Mouse (Mus musculus): ENCODE measurements at regions not wholly inside any gene's neighbourhood (a gene's known extent, or its start where the extent isn't known, plus 50 kb on each side); places are given as distances from the start of the nearest gene placed in this dataset.

DNA sequence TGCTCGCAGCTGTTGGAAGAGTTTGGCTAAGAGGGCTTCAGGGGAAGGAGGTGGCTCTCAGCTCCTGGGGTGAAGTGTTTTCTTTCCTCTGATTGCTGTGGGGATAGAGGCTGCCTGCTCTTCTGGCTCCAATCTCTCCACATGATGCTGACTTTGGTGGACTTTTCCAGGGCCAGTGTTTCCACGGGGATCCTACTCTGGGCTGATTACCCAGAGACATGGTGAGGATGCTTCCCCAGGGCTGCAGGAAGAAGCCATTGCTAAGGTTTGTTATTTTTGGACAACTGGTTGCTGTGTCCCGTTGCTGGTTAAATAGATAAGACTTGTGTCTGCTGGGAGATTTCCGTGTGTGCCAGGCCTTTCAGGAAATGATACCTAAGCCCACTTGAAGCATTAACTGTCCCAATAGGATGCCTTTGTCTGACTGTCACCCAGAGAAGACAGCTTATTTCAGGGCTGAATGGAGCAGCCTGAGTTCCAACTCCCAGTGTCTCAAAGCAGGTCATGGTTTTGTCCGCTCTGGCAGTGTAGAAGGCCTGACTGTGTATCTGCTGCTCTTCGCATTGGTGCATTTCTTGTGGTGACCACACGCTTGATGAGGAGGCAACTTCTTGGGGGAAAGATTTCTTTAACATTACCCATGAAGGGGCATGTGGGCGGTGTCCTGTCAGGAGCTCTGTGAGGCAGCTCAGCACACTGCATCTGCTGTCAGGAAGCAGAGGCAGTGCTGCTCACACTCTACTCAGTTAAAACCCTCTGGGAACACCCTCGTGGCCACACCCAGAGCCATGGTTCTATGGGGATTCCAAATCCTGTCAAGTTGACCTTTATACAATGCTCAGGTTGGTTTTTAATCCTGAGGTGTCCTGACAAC is 228.3 kb upstream of the Gadl1 start:
- no peak for DNase-seq (ENCODE audit: low spot score)

DNA sequence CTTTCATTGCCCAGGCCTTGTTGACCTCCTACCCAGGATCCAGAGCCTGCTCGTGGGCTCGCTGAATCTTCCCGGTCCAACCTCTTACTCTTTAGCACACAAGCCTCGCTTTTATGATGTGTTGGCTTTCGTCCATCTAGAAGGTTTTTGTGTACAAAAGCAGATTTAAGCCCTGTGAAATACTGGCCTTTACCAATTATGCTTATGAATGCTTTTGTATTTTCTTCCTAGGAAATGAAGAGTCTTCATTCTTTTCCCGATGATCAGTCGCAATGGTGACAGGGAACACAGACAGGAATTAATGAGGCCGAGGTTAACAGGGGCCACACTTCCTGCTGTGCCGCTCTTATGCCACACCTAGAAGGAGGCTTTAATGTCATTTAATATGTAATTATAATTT is 227.4 kb upstream of the Gadl1 start:
- no peak for DNase-seq (ENCODE audit: low spot score)

DNA sequence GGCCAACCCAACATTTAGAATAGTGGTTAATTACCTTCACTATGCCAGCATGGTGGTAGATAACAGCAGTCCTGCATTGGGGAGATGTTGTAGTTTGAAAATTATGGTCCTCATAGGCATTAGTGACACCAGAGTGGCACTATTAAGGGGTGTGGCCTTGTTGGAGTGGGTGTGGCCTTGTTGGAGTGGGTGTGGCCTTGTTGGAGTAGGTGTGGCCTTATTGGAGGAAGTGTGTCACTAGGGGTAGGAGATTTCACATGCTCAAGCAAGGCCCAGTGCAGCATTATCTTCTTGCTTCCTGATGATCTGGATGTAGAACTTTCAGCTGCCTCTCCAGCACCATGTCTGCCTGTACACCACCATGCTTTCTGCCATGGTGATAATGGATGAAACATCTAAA is 225.3 kb upstream of the Gadl1 start:
- no peak for DNase-seq (ENCODE audit: low spot score)

DNA sequence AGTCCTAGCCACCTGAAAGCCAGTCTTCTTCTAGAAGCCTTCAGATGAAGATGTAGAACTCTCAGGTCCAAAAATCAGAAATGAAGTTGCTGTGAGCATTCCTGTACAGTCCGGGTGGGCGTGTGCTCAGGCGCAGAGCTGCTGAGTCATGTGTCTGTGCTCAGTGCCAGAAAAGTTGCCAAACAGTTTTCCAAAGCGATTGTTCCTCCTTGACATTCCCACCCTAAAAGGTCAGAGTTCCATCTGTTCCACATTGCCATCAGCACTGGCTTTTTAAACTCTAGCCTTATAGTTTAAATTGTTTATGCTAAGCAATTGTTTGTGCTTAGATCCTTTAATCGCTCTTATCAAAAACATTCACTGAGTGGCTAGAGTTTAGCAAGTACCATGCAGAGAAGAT is 222.7 kb upstream of the Gadl1 start:
- DNase-seq (ENCODE audit: low spot score), result no peak

DNA sequence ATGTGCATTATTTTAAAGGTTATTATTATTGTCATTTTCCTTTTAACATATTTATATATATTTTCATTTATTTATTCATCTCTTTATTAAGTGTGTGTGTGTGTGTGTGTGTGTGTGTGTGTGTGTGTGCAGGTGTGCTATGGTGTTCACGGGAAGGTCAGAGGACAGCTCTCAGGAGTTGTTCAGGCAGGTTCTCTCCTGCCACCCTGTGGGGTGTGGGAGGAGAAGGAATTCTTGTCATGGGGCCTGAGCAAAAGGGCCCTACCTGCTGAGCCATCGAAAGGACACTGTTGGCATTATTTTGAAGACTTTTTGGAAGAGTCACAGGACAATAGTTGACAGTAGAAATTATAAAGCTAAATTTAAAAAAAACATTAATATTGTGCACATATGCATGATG is 216.4 kb upstream of the Gadl1 start:
- DNase-seq (ENCODE audit: low spot score), result no peak

DNA sequence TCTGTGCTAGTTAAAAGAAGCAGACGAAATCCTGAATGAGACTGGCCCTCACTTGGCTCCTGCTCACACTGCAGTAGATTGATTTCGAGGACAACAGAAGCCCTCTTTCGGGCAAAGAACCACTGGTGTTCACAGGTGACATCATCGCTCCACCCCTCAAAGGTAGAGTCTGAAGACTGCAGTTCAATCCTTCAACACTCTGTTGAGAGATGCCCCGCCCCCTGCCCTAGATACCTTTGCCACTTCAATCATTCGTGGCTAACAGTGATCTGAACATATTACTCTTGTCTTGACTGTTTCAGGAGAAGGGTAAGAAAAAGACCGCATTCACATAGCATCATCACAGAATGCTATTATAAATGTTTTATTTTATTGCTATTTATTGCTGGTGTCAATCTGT is 205.5 kb upstream of the Gadl1 start:
- DNase-seq (ENCODE audit: low spot score), result no peak

DNA sequence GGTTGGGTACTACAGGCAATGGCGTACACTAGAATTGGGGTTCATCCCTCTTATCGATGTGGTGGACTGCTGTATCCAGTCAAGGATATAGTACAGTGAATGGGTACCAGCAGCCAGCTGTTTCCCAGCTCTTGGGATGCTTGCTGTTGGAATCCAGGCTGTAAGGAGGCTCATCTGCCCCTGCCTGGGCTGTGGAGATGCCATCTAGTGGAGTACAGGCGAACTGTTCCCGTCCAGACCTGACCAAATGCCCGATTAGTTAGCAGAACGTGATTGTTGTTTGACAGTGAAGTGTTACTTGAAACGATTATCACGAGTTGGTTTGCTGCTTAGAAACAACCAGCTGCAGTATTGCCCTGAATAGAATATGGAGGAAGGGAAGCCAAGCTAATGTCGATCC is 205.0 kb upstream of the Gadl1 start:
- DNase-seq (ENCODE audit: low spot score), result peak; percentile 27

DNA sequence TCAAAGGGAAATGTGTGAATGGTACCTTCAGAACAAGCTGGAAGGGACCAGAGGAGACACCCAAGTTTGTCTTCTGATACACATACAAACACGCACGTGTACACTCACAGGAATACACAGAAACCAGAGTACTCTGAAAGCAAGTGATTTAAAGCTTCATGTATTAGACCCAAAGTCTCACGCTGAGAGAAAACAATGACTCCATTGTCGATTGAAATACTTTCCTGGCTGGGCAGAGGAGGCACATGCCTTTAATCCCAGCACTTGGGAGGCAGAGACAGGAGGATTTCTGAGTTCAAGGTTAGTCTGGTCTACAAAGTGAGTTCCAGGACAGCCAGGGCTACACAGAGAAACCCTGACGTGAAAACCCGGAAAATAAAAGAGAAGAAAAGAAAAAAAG is 203.5 kb upstream of the Gadl1 start:
- no peak for DNase-seq (ENCODE audit: low spot score)

DNA sequence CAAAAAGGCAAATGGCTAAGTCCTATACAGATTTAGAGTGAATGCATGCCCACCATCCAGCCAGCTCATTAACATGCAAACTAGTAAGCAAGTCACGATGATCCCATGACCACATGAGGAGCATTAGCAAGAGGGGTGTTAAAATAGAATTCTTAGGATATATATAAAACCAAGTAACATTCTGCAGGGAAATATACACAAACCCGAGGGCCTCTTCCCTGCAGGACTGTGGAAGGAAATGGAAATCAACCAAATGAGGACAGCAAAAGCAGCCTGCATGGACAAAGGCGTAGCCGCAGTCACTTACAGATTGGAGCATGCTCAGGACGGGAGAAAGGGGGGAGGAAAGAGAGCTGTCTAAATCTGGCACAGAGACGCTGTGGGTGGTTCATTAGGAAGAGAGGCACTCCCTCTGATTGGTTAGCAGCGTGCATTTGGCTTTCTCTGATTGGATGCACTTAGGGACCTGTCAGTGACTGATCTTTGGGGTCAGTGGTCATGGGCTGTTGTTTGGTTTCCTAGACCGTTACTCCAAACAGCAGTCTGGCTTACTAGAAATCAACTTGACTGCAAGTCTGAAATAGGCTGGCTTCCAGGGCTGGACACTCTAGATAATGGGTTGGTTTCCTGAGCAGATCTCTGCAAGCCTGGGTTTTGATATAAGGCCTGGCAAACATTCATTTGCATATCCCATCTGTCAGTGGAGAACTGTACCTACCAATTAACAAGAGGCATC is 200.9 kb upstream of the Gadl1 start:
- peak; percentile 36 for DNase-seq (ENCODE audit: low spot score)

DNA sequence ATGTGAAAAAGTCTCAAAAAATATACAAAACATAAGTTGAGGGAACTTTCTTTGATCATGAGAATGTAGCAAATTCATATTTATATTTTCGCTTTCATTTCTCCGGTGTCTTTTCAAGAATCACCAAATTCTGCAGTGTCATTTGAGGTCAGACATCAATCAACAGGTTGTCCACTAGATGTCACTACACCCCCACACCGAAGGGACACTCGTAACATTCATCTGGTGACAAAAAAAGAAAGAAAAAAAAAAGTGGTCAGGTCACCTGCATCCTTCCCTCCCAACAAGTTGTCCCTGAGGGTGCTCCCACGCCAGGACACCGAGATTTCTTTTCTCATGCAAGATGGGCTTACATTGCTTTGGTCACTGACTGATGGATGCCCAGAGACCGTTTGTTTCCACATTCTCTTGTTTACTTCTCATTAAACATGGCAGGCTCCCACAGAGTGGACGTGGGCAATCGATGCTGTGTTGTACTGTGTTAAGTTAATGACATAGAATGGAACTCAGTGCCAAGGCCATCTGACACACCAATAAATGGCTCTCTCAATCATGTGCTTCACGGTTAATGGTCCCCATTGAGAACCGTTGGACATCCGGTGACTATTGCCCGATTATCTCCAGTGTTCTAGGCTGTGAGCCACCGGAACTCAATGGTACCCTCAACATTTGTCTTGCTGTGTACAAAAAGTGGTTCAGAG is 199.1 kb upstream of the Gadl1 start:
- peak; percentile 14 for DNase-seq (ENCODE audit: low spot score)

DNA sequence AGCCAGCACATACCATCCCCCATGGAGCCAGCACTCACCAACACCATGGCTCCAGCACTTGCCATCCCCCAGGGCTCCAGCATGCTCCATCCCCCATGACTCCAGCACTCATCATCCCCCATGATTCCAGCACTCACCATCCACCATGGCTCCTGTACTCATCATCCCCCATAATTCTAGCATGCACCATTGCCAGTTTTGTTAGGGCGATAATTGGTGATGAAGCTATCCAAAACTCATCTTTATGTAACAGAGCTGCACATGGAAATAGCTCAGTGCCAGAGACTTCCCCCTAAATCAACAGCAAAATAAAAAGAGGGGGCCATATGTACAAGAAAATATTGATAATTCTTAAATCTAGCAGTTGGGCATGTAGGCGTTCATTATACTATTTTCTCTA is 188.9 kb upstream of the Gadl1 start:
- no peak for DNase-seq (ENCODE audit: low spot score)

DNA sequence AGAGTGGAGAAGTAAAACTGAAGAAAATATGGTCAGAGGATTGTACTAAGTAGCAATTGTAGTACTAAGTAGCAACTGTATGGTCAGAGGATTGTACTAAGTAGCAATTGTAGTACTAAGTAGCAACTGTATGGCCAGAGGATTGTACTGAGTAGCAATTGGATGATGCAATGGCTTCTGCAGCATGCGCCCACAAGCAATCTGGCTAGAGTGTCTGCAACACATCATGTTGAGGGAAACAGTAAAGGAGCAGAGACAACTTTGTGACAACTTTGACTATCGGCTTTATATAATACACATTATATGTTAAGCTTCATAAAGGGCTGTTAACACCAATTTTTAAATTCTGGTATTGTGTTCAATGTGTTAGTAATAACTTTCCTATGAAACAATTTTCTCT is 188.4 kb upstream of the Gadl1 start:
- no peak for DNase-seq (ENCODE audit: low spot score)

DNA sequence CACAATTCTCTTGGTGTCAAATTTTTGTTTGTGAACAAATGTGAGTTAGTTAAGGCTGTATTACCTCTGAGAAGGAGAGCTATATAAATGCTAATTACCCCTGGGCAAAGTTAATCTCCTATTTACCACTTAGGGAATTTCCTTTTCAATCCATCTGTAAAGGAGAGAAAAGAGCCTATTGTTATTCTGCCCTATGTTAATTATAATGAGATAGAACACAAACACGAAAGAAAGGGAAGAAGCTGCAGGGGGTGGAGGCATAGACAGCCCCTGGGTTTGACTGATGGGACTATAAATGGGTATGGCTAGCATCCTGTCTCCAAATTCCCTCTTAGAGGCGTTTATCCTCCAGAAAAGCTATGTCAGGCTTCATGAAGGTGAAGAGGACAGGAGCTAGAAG is 185.2 kb upstream of the Gadl1 start:
- DNase-seq (ENCODE audit: low spot score), result no peak

DNA sequence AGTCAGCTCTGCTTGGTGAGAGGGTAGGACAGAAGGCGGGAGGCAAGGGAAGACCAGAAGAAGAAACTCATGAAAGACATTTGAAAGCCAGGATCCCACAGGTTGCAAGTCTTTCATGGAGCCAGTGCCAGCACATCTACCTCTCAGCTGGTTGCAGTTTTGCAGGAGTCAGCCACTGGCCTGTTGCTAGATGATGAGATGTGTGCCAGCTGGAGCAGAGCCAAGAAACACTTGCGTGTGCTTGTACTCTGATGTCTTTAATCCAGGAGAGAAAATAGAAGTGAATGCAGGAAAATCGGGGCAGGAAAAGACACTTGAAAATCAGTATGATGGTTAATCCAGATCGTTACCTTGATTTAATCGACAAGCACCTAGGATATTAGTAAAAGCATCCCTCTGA is 181.9 kb upstream of the Gadl1 start:
- DNase-seq (ENCODE audit: low spot score), result no peak

DNA sequence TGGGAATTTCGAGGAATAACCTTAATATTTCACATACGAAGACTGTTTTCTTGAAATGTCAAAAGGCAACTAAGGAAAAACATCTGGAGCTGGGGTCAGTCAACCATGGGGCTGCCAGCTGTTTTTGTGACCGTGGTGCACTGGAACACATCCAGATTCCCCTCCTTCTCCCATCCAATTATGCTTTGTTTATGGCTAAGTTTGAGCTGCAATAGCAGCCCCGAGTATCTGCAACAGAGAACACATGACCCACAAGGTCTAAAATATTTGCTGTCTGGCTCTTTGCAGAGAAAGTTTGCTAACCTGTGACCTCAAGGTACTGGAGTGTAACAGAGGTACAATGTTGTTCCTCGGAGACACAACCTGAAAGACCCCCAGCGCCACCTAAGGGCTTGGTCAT is 177.7 kb upstream of the Gadl1 start:
- no peak for DNase-seq (ENCODE audit: low spot score)

DNA sequence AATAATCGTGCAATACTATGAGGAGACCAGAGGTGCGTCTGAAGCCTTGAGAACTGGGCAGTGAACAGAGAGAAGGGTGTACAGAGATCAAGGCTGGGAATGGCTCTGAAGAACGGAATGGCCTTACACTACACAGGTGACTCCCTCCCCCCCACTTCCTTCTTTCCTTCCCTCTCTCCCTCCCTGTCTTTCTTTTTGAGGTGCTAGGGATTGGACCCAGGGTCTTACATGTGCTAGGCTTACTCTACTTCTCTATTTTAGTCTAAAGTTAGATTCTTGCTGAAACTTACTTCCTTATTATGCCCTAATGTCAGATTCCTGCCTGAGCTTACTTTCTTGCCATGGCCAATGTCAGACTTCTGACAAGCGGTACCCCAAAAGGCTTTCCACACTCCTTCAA is 176.2 kb upstream of the Gadl1 start:
- DNase-seq (ENCODE audit: low spot score), result no peak

DNA sequence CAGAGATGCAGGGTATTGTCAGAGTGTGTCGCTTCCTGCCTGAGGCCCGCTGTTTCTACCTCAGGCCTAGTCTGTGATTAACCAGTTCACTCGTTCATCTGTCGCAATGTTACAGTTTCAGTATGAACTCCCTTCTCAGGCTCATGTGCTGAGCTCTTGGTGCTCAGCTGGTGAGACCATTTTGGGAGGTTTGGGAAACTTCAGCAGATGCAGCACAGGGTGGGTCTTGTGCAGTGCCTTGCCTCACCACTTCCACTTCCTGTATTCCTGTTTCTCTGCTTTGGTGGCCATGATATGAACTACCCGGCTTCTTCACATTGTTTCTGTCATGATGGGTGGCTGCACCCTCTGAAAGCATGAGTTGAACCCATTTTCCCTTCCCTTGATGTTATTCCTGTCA is 169.3 kb upstream of the Gadl1 start:
- no peak for DNase-seq (ENCODE audit: low spot score)

DNA sequence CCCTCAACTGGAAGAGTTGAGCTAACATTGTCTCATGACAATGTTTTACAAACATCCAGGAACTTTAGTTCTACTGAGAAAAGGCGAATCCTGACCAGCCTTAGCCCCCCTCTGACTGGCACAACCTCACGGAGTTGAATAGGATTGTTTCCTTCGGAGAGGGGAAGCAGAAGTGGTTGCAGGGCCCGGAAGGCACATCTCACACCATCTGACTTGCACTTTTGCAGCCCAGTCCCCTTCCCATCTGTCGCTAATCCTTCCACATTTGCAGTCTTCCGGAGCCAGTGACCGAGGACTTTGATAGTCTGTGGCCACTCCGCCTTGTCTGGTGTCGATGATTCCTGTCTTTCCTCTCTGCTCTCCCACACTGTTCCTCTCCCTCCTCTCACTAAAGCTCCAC is 162.8 kb upstream of the Gadl1 start:
- DNase-seq (ENCODE audit: low spot score), result no peak

DNA sequence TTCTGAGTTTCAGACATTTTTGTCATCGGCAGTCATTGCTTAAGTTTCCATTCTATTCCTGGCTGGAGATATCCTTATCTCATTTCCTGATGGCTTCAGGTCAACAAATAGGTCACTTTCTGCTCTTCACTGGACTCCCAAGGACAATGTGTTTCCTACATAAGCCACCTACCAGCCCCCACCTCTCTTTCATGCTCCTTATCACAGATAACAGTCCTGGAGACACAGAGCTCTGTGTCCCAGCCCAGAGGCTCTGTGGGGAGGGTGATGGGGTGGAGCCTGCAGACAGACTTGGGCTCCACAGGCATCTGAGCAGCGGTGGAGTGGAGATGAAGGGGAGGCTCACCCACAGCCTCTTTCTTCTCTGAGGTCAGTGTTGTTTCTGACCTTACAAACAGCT is 148.8 kb upstream of the Gadl1 start:
- DNase-seq (ENCODE audit: low spot score), result peak; percentile 79

DNA sequence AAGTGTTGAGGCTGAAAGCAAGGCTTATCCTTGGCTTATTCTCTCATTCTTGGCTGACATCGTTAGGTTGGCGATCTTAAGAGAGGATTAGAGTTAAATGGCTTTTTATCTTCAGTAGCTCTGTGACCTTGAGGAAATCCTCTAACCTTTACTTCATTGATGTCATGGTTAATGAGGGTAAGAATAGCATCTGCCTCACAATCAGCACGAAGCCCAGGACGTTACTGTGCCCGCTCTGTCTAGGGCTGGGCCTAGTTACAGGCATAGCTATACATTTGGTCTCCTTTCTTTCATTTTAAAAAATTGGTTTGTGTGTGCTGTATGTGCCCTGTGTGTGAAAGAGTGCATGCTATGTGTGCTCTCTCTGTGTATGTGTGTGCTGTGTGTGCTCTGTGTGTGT is 145.1 kb upstream of the Gadl1 start:
- DNase-seq (ENCODE audit: low spot score), result no peak

DNA sequence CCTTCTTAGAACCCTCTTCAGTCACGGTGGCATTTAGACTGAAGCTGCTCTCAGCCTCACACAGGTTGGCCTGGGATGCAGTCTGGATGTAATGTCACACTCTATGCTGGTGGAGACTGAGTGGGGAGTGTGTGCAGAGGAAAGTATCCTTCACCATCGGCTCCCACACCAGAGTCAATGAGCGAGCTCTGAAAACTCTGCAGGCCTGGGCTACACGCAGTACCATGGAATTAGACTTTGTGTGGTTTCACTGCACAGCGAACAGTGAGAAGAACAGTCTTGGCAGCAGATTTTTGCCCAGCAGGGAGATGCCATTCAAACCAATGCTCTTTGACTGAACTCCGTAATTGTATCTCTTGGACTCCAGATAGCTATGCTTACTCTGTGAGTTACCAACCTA is 142.8 kb upstream of the Gadl1 start:
- DNase-seq (ENCODE audit: low spot score), result no peak

DNA sequence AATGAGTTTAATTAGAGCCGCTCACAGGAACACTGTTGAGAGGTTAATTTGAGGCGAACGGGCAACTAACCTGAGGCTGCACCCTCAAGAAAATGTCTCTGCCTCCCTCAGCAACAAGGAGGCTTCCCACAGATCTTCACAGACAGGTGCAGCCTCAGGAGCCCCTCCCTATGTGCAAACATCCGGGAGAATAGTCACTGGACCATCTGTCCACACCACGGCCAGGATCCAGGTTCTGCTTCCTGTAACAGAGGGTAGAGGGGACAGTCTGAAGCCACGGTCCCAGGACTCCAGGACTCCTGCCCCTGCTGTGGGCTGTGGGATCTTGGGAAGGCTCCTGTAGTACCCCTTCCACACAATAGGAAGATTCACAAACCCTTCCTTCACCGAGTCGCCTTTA is 134.1 kb upstream of the Gadl1 start:
- no peak for DNase-seq (ENCODE audit: low spot score)

DNA sequence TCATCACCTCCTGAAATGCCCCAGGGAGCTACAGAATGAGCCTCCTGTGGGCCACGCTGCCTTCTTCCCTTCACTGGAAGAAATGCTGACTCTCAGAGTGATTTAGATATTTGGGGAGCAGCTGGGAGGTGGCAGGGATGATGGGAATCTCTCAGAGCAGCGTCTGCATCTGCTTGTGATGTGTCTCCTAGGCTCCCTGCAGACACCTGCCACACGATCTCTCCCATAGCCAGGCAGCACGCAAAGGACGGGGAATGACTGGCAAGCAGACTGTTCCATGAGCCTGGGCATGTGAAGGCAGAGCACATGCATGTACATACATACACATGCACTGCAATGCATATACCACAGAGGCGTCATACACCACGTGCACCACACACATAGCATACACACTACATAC is 133.4 kb upstream of the Gadl1 start:
- DNase-seq (ENCODE audit: low spot score), result no peak
